Mouse (Mus musculus): ENCODE results near the gene Pcsk2. TPM values are rescaled to one million over a fixed set of nuclear protein-coding genes. Genes with fewer than 3 reads are reported as not detected.

Gene Pcsk2
- polyA plus RNA-seq, 1 experiment from 2014 or later = 0.05 TPM

- WGBS (ENCODE audit: insufficient replicate concordance) = 55% methylated on average over 4 of the region's 4 CpGs
- Histone ChIP-seq H3K4me1 (ENCODE audit: control insufficient read depth, low read depth, low read length) (no peaks in the 10 kb centered on the region), H3K9ac (ENCODE audit: low read depth, low read length) (no peak overlapping the region), H3K4me3 (ENCODE audit: low read depth, low read length) (no peak overlapping the region), H3K9me3 (replicated peaks; ENCODE audit: control insufficient read depth, low read length) (no peaks in the 10 kb centered on the region), H3K4me2 (ENCODE audit: low read depth, low read length) (no peak overlapping the region), H3K27me3 (ENCODE audit: control insufficient read depth, insufficient read depth, low read depth, low read length) (no peaks in the 10 kb centered on the region), H3K36me3 (ENCODE audit: control insufficient read depth, insufficient read depth) (no peaks in the 10 kb centered on the region), H3K27ac (ENCODE audit: low read length) (no peak overlapping the region)
- no peak for ATAC-seq (ENCODE audit: low read depth)
These were observed 131.9 kb downstream of the Pcsk2 start for GRCm38 (mm10) chr2:143677869-143678268.

GRCm38 (mm10) chr2:143679513-143679912, 133.6 kb downstream of the Pcsk2 start:
- Histone ChIP-seq H3K4me3 (ENCODE audit: low read depth, low read length) (no peak overlapping the region), H3K36me3 (ENCODE audit: control insufficient read depth, insufficient read depth) (no peaks in the 10 kb centered on the region), H3K9me3 (replicated peaks; ENCODE audit: control insufficient read depth, low read length) (no peaks in the 10 kb centered on the region), H3K4me2 (ENCODE audit: low read depth, low read length) (no peak overlapping the region), H3K27me3 (ENCODE audit: control insufficient read depth, insufficient read depth, low read depth, low read length) (no peaks in the 10 kb centered on the region), H3K9ac (ENCODE audit: low read depth, low read length) (no peak overlapping the region), H3K4me1 (ENCODE audit: control insufficient read depth, low read depth, low read length) (no peaks in the 10 kb centered on the region), H3K27ac (ENCODE audit: low read length) (no peak overlapping the region)
- ATAC-seq (ENCODE audit: low read depth) = no peak
- 51% methylated on average over 2 of the region's 2 CpGs for WGBS (ENCODE audit: insufficient replicate concordance)

GRCm38 (mm10) chr2:143681873-143682555, 136.1 kb downstream of the Pcsk2 start:
- no peak for ATAC-seq (ENCODE audit: low read depth)
- H3K4me3 ChIP-seq (ENCODE audit: low read depth, low read length) = no peak overlapping the region
- no peak overlapping the region for H3K9ac ChIP-seq (ENCODE audit: low read depth, low read length)
- H3K4me1 ChIP-seq (ENCODE audit: control insufficient read depth, low read depth, low read length) = no peaks in the 10 kb centered on the region
- no peaks in the 10 kb centered on the region for H3K36me3 ChIP-seq (ENCODE audit: control insufficient read depth, insufficient read depth)
- no peak overlapping the region for H3K4me2 ChIP-seq (ENCODE audit: low read depth, low read length)
- H3K27me3 ChIP-seq (ENCODE audit: control insufficient read depth, insufficient read depth, low read depth, low read length) = no peaks in the 10 kb centered on the region
- no peaks in the 10 kb centered on the region for H3K9me3 ChIP-seq (replicated peaks; ENCODE audit: control insufficient read depth, low read length)
- WGBS (ENCODE audit: insufficient replicate concordance) = 54% methylated on average over 8 of the region's 8 CpGs
- H3K27ac ChIP-seq (ENCODE audit: low read length) = no peak overlapping the region

- Histone ChIP-seq H3K9me3 (replicated peaks; ENCODE audit: control insufficient read depth, low read length) (no peaks in the 10 kb centered on the region), H3K27me3 (ENCODE audit: control insufficient read depth, insufficient read depth, low read depth, low read length) (no peaks in the 10 kb centered on the region), H3K27ac (ENCODE audit: low read length) (no peak overlapping the region), H3K4me2 (ENCODE audit: low read depth, low read length) (no peak overlapping the region), H3K36me3 (ENCODE audit: control insufficient read depth, insufficient read depth) (no peaks in the 10 kb centered on the region), H3K4me1 (ENCODE audit: control insufficient read depth, low read depth, low read length) (no peaks in the 10 kb centered on the region), H3K4me3 (ENCODE audit: low read depth, low read length) (no peak overlapping the region), H3K9ac (ENCODE audit: low read depth, low read length) (no peak overlapping the region)
- 62% methylated on average over 2 of the region's 2 CpGs for WGBS (ENCODE audit: insufficient replicate concordance)
- no peak for ATAC-seq (ENCODE audit: low read depth)
These were observed 137.6 kb downstream of the Pcsk2 start for GRCm38 (mm10) chr2:143683513-143683912.

- Histone ChIP-seq H3K9me3 (replicated peaks; ENCODE audit: control insufficient read depth, low read length) (no peaks in the 10 kb centered on the region), H3K4me3 (ENCODE audit: low read depth, low read length) (no peak overlapping the region), H3K9ac (ENCODE audit: low read depth, low read length) (no peak overlapping the region), H3K4me1 (ENCODE audit: control insufficient read depth, low read depth, low read length) (no peaks in the 10 kb centered on the region), H3K36me3 (ENCODE audit: control insufficient read depth, insufficient read depth) (no peaks in the 10 kb centered on the region), H3K27ac (ENCODE audit: low read length) (no peak overlapping the region), H3K4me2 (ENCODE audit: low read depth, low read length) (no peak overlapping the region), H3K27me3 (ENCODE audit: control insufficient read depth, insufficient read depth, low read depth, low read length) (no peaks in the 10 kb centered on the region)
- 47% methylated on average over 3 of the region's 3 CpGs for WGBS (ENCODE audit: insufficient replicate concordance)
- ATAC-seq (ENCODE audit: low read depth) = no peak
These were observed 145.3 kb downstream of the Pcsk2 start for GRCm38 (mm10) chr2:143691244-143691643.

- no peaks in the 10 kb centered on the region for H3K36me3 ChIP-seq (ENCODE audit: control insufficient read depth, insufficient read depth)
- no peak overlapping the region for H3K27ac ChIP-seq (ENCODE audit: low read length)
- no peak overlapping the region for H3K4me3 ChIP-seq (ENCODE audit: low read depth, low read length)
- H3K9me3 ChIP-seq (replicated peaks; ENCODE audit: control insufficient read depth, low read length) = no peaks in the 10 kb centered on the region
- H3K4me2 ChIP-seq (ENCODE audit: low read depth, low read length) = no peak overlapping the region
- H3K27me3 ChIP-seq (ENCODE audit: control insufficient read depth, insufficient read depth, low read depth, low read length) = no peaks in the 10 kb centered on the region
- no peak overlapping the region for H3K9ac ChIP-seq (ENCODE audit: low read depth, low read length)
- no peak for ATAC-seq (ENCODE audit: low read depth)
- H3K4me1 ChIP-seq (ENCODE audit: control insufficient read depth, low read depth, low read length) = no peaks in the 10 kb centered on the region
- 75% methylated on average over 14 of the region's 14 CpGs for WGBS (ENCODE audit: insufficient replicate concordance)
These were observed 150.1 kb downstream of the Pcsk2 start for GRCm38 (mm10) chr2:143696026-143696557.

- no peaks in the 10 kb centered on the region for H3K27me3 ChIP-seq (ENCODE audit: control insufficient read depth, insufficient read depth, low read depth, low read length)
- ATAC-seq (ENCODE audit: low read depth) = no peak
- no peaks in the 10 kb centered on the region for H3K36me3 ChIP-seq (ENCODE audit: control insufficient read depth, insufficient read depth)
- H3K9ac ChIP-seq (ENCODE audit: low read depth, low read length) = no peak overlapping the region
- 72% methylated on average over 7 of the region's 7 CpGs for WGBS (ENCODE audit: insufficient replicate concordance)
- H3K27ac ChIP-seq (ENCODE audit: low read length) = no peak overlapping the region
- H3K9me3 ChIP-seq (replicated peaks; ENCODE audit: control insufficient read depth, low read length) = no peaks in the 10 kb centered on the region
- H3K4me1 ChIP-seq (ENCODE audit: control insufficient read depth, low read depth, low read length) = no peaks in the 10 kb centered on the region
- no peak overlapping the region for H3K4me3 ChIP-seq (ENCODE audit: low read depth, low read length)
- no peak overlapping the region for H3K4me2 ChIP-seq (ENCODE audit: low read depth, low read length)
These were observed 150.7 kb downstream of the Pcsk2 start for GRCm38 (mm10) chr2:143696704-143697103.

- no peak overlapping the region for H3K9ac ChIP-seq (ENCODE audit: low read depth, low read length)
- H3K27ac ChIP-seq (ENCODE audit: low read length) = no peak overlapping the region
- H3K27me3 ChIP-seq (ENCODE audit: control insufficient read depth, insufficient read depth, low read depth, low read length) = no peaks in the 10 kb centered on the region
- WGBS (ENCODE audit: insufficient replicate concordance) = 48% methylated on average over 5 of the region's 5 CpGs
- no peaks in the 10 kb centered on the region for H3K36me3 ChIP-seq (ENCODE audit: control insufficient read depth, insufficient read depth)
- H3K4me1 ChIP-seq (ENCODE audit: control insufficient read depth, low read depth, low read length) = no peaks in the 10 kb centered on the region
- H3K4me2 ChIP-seq (ENCODE audit: low read depth, low read length) = no peak overlapping the region
- no peak overlapping the region for H3K4me3 ChIP-seq (ENCODE audit: low read depth, low read length)
- ATAC-seq (ENCODE audit: low read depth) = no peak
- no peaks in the 10 kb centered on the region for H3K9me3 ChIP-seq (replicated peaks; ENCODE audit: control insufficient read depth, low read length)
These were observed 155.2 kb downstream of the Pcsk2 start for GRCm38 (mm10) chr2:143701141-143701540.

- Histone ChIP-seq H3K9ac (ENCODE audit: low read depth, low read length) (no peak overlapping the region), H3K9me3 (replicated peaks; ENCODE audit: control insufficient read depth, low read length) (no peaks in the 10 kb centered on the region), H3K27me3 (ENCODE audit: control insufficient read depth, insufficient read depth, low read depth, low read length) (no peaks in the 10 kb centered on the region), H3K4me2 (ENCODE audit: low read depth, low read length) (no peak overlapping the region), H3K4me3 (ENCODE audit: low read depth, low read length) (no peak overlapping the region), H3K4me1 (ENCODE audit: control insufficient read depth, low read depth, low read length) (no peaks in the 10 kb centered on the region), H3K36me3 (ENCODE audit: control insufficient read depth, insufficient read depth) (no peaks in the 10 kb centered on the region), H3K27ac (ENCODE audit: low read length) (no peak overlapping the region)
- WGBS (ENCODE audit: insufficient replicate concordance) = 69% methylated on average over 3 of the region's 3 CpGs
- no peak for ATAC-seq (ENCODE audit: low read depth)
These were observed 157.0 kb downstream of the Pcsk2 start for GRCm38 (mm10) chr2:143702931-143703344.

All from liver, embryonic 16.5 days (tissue).